Mouse (Mus musculus) E14TG2a.4 (cell line): Measurements from ENCODE around the gene Itga9.

Experiments used
- H3K27me3 ChIP-seq: 2 replicates; pipeline ENCODE4 v1.6.1; 2014; ENCODE audit warnings: low read length, control low read depth; ENCODE audit not compliant: insufficient read depth
- H3K36me3 ChIP-seq: 2 replicates; pipeline ENCODE4 v1.6.1; 2014; ENCODE audit warnings: low read length, control low read depth; ENCODE audit not compliant: insufficient read depth
- H3K4me1 ChIP-seq: replicated peaks from 2 replicates; pipeline ENCODE4 v1.6.1; 2014; ENCODE audit warnings: low read depth, low read length, control low read depth
- H3K4me3 ChIP-seq: replicated peaks from 2 replicates; pipeline ENCODE4 v1.5.1; 2014; ENCODE audit warnings: mild to moderate bottlenecking, low read length
- H3K9me3 ChIP-seq: 2 replicates; pipeline ENCODE4 v1.6.1; 2014; ENCODE audit warnings: low read length, control low read depth
- CTCF ChIP-seq: conservative IDR thresholded peaks from 2 replicates; pipeline ENCODE4 v1.5.1; 2014; ENCODE audit warnings: low read length
- NANOG ChIP-seq: IDR thresholded peaks from 2 replicates; pipeline ENCODE4 v1.6.1; 2014; ENCODE audit warnings: borderline replicate concordance, low read length, mixed read lengths
- POU5F1 ChIP-seq: IDR thresholded peaks from 2 replicates; pipeline ENCODE4 v1.6.1; 2014; ENCODE audit warnings: low read length, borderline replicate concordance

Gene Itga9

DNA sequence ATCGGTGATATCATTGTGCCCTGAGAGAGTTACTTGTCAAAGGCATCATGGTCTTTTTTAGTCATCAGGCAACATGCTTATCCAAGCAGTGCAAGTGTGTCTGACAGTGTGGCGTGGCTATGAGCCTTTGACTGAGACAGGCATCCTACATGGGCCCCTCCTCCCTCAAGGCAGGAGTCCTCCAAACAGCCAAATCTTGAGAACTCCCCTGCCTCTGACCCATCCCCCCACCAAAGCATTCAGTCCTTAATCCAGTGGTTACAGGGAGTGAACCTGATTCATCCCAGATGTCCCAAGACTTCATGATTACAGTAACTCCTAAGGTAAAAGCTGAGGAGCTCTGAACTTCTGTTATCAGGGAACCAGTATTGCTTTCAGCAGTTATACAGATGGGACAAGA lies 188.2 kb downstream of the Itga9 start:
- no peak for TF ChIP-seq CTCF
- no peak for TF ChIP-seq NANOG
- no peak for TF ChIP-seq POU5F1
- peaks cover 4% of the 10 kb centered on the region; the same call in 1 of the 2 replicates for H3K9me3 ChIP-seq
- no peaks in the 10 kb centered on the region for H3K36me3 ChIP-seq
- no peaks in the 10 kb centered on the region; the same call in 1 of the 2 replicates for H3K4me1 ChIP-seq
- H3K4me3 ChIP-seq, result no peak overlapping the region
- no peaks in the 10 kb centered on the region for H3K27me3 ChIP-seq

DNA sequence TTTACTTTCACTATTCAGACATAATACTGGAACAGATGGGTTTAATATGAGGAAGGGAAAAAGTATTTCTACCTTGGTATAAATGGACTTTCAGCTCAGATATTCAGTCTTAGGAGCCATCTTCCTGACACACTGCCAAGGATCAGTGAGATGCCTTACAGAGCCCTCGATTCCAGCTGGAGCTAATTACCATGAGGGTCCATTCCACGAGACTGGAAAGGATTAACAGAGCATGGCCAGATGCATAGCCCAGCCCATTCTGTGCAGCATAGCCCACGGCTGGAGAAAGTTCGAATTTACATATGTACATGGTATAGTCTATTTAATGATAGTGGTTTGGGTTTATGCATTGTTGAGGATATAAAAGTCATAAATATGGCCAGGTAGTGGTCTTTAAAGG lies 188.8 kb downstream of the Itga9 start:
- TF ChIP-seq CTCF, result no peak
- H3K4me1 ChIP-seq, result no peaks in the 10 kb centered on the region; the same call in 1 of the 2 replicates
- no peak overlapping the region for H3K4me3 ChIP-seq
- H3K27me3 ChIP-seq, result no peaks in the 10 kb centered on the region
- no peaks in the 10 kb centered on the region for H3K36me3 ChIP-seq
- H3K9me3 ChIP-seq, result peaks cover 4% of the 10 kb centered on the region; the same call in 1 of the 2 replicates

DNA sequence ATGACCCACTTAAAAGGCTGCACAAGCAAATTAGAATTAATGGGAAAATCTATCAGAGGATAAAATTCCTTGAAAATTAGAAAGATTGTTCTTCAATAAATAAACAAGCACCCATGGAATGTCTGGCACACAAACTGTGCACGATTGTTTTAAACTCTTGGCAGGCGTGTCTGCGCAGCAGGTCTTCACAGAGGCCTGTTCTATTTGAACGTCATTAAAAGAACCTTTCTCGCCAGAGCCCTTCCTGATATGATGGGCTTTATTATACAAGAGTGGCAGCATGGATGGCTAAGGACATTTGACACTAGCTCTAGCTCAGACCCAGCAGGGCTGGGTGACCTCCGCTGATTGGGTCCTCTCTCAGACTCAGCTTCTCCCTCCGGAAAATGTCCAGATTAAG lies 192.6 kb downstream of the Itga9 start:
- Histone ChIP-seq H3K36me3 (no peaks in the 10 kb centered on the region), H3K27me3 (no peaks in the 10 kb centered on the region), H3K4me3 (no peak overlapping the region), H3K4me1 (no peaks in the 10 kb centered on the region; the same call in 1 of the 2 replicates), H3K9me3 (no peaks in the 10 kb centered on the region)
- TF ChIP-seq CTCF (no peak), NANOG (no peak), POU5F1 (no peak)

DNA sequence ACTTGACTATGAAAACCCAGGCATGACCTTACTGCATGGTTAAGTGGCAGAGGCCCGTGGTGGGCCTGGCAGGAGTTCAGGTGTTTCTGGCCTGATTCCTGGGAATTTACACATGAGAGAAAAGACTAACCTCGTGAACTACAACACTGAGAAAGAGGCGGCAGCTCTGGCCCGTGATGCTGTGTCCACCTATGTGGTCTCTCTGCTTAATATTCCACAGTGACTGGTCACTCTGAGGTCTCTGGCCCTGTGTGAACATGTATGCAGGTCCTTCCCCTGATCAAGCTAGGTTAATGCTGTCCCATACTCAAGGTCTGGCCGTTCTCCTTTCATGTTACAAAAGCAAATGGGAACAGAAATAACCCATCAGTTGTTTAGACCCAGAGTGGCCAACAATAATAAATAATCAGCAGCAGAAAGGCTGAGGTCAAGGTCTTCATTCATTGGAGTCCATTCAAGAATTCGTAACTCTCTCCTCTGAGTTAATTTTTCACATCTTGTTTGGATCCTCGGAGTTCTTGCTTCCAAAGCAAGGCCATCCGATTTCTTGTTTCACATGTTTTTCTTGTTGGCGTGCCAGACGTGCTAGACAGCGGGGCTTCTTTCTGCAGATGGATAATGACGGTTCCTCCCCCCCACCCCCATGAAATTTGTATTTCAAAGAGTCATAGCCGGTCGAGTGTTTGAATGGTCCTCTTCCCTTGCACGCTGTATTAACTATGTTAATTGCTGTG lies 194.9 kb downstream of the Itga9 start:
- Histone ChIP-seq H3K27me3 (no peaks in the 10 kb centered on the region), H3K36me3 (no peaks in the 10 kb centered on the region), H3K4me3 (no peak overlapping the region), H3K9me3 (no peaks in the 10 kb centered on the region), H3K4me1 (no peaks in the 10 kb centered on the region)
- no peak for TF ChIP-seq NANOG
- no peak for TF ChIP-seq POU5F1
- no peak for TF ChIP-seq CTCF

DNA sequence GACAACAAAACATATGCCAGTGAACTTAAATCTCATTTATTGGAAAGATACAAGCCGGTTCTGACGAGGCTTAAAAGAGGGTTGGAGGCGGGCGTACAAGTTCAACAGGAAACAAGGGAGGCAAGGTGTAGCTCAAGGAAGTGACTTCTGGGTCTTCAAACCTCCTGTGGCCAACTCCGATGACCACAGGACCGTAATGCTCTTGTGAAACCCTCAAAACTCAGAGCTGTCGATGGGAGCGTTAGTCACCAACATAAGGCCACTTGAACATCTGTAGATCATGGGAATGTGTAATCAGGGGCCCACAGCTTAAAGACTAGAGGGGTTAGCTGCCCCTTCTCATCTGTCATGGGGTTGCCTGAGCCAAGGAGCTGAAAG lies 195.4 kb downstream of the Itga9 start:
- Histone ChIP-seq H3K4me1 (no peaks in the 10 kb centered on the region), H3K27me3 (no peaks in the 10 kb centered on the region), H3K4me3 (no peak overlapping the region), H3K36me3 (no peaks in the 10 kb centered on the region), H3K9me3 (no peaks in the 10 kb centered on the region)
- TF ChIP-seq POU5F1 (no peak), CTCF (no peak; the same call in 1 of the 2 replicates), NANOG (no peak)

DNA sequence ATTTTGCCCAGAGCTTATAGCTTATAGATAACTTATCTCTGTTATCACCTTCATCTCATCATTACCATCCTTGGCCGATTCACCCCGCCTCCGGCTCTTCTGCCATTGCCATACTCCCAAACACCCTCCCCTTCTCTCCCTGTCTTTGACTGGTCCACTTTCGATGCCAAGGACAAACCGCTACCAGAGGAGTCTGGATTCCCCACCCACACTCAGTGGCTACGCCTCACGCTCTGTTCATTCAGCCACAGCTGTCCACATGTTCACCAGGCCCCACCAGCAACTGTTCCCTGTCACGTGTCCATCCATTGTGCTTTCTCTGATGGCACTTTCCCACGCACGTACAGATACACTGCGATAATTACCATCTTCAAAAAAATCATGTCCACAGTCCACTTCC lies 195.9 kb downstream of the Itga9 start:
- no peak for TF ChIP-seq CTCF
- TF ChIP-seq POU5F1, result no peak
- no peak for TF ChIP-seq NANOG
- H3K4me3 ChIP-seq, result no peak overlapping the region
- peaks cover 3% of the 10 kb centered on the region; the same call in 1 of the 2 replicates for H3K36me3 ChIP-seq

DNA sequence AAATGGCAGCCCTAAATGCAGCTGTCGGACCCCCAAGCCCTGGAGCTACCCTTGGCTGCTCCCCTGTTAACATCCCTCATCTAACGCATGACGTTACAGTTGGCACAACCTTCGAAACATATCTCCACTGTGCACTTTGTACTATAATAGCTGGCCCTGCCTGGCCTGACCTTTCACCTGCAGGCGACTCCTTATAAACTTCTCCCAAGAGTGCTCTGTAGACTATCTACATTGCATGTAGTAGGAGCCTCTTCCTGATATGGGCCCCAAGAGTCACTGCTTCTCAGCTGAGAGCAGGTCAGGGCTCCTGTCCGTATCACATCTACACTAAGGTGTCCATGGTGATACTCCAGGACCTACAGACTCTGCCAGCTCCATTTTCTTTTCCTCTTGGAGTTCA lies 199.2 kb downstream of the Itga9 start:
- Histone ChIP-seq H3K9me3 (no peaks in the 10 kb centered on the region), H3K27me3 (no peaks in the 10 kb centered on the region), H3K36me3 (peaks cover 15% of the 10 kb centered on the region), H3K4me3 (no peak overlapping the region), H3K4me1 (no peaks in the 10 kb centered on the region)
- TF ChIP-seq POU5F1 (no peak), CTCF (no peak), NANOG (no peak)

More for the DNA sequence above, 195.9 kb downstream of the Itga9 start:
- H3K4me1 ChIP-seq, result no peaks in the 10 kb centered on the region
- no peaks in the 10 kb centered on the region for H3K27me3 ChIP-seq
- H3K9me3 ChIP-seq, result no peaks in the 10 kb centered on the region

DNA sequence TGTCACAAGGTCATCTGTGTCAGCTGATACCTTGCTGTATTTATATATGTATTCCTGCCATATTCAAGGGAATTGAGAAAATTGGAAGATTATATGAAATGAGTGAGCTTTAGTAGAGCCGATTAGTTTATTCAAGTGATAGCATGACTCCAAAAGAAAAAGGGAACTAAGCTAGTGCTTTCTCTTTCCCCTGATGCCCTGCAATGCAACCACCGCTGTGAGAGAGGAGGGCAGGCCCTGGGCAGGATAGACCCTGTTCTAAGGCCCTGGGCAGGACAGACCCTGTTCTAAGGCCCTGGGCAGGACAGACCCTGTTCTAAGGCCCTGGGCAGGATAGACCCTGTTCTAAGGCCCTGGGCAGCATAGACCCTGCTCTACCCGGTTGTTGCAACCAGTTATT lies 201.2 kb downstream of the Itga9 start:
- Histone ChIP-seq H3K4me1 (no peaks in the 10 kb centered on the region), H3K36me3 (peaks cover 15% of the 10 kb centered on the region), H3K4me3 (no peak overlapping the region), H3K9me3 (no peaks in the 10 kb centered on the region), H3K27me3 (no peaks in the 10 kb centered on the region)
- TF ChIP-seq CTCF, result no peak
- TF ChIP-seq POU5F1, result no peak
- TF ChIP-seq NANOG, result no peak

DNA sequence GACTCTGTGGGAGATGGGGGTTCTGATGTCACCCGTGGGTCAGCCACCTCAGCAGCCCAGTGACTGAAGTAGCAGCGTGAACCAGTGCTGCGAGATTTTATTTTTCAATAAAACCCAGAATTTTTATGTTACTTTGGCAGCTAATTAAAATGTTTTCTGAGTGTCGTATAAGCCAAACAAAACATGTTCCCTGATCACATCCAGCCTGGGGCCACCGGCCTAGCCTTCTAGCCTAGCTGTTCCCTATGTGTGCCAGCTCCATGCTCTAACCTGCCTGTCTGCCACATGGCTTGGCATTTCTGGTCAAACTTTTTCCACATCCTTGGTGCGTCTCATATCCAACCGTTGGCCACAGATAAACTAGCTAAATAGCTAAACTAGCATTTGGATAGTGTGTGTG lies 205.7 kb downstream of the Itga9 start:
- no peak for TF ChIP-seq POU5F1
- no peak for TF ChIP-seq CTCF
- no peak for TF ChIP-seq NANOG
- Histone ChIP-seq H3K27me3 (no peaks in the 10 kb centered on the region), H3K9me3 (no peaks in the 10 kb centered on the region; the same call in 1 of the 2 replicates), H3K4me3 (no peak overlapping the region), H3K36me3 (peaks cover 13% of the 10 kb centered on the region), H3K4me1 (no peaks in the 10 kb centered on the region; the same call in 1 of the 2 replicates)
